Mouse (Mus musculus) kidney, embryonic 15.5 days (tissue): Measurements from ENCODE around the gene Timm8a2. TPM values are rescaled to one million over a fixed set of nuclear protein-coding genes. Genes with fewer than 3 reads are reported as not detected.
"Not testable (repeated sequence)": the region's sequence is repeated elsewhere in the genome, so short reads cannot be mapped to it uniquely, and the experiment has no call there.

ENCODE experiments used
- ATAC-seq: fragments of 200-750 bp; cut with Nextera tagmentation; replicated peaks from 2 replicates; pipeline ENCODE4 v1.8.0; 2017; ENCODE audit warnings: moderate TSS enrichment; ENCODE audit not compliant: low FRiP score
- H3K27ac ChIP-seq: fragments of 300-500 bp; sonication (generic); 2 replicates; pipeline ENCODE4 v1.5.1; 2015; ENCODE audit warnings: mild to moderate bottlenecking, inconsistent platforms
- H3K27me3 ChIP-seq: fragments of 300-500 bp; sonication (generic); 2 replicates; pipeline ENCODE4 v1.6.1; 2015; ENCODE audit warnings: inconsistent platforms
- H3K36me3 ChIP-seq: fragments of 300-500 bp; sonication (generic); 2 replicates; pipeline ENCODE4 v1.6.1; 2015; ENCODE audit warnings: inconsistent platforms
- H3K4me1 ChIP-seq: fragments of 300-500 bp; sonication (generic); 2 replicates; pipeline ENCODE4 v1.6.1; 2015; ENCODE audit warnings: inconsistent platforms
- H3K4me2 ChIP-seq: fragments of 300-500 bp; sonication (generic); 2 replicates; pipeline ENCODE4 v1.6.1; 2015; ENCODE audit warnings: moderate library complexity, mild to moderate bottlenecking, inconsistent platforms
- H3K4me3 ChIP-seq: fragments of 300-500 bp; sonication (generic); replicated peaks from 2 replicates; pipeline ENCODE4 v1.5.1; 2015; ENCODE audit warnings: mild to moderate bottlenecking, inconsistent platforms
- H3K9ac ChIP-seq: fragments of 300-500 bp; sonication (generic); 2 replicates; pipeline ENCODE4 v1.6.1; 2015; ENCODE audit warnings: mild to moderate bottlenecking, inconsistent platforms
- H3K9me3 ChIP-seq: fragments of 300-500 bp; sonication (generic); replicated peaks from 2 replicates; pipeline ENCODE4 v1.6.1; 2016; ENCODE audit warnings: inconsistent platforms
- WGBS: fragments of 180-500 bp; shearing (Covaris S2); methylation state at CpG from one replicate; pipeline ENCODE4 v1.1.7; 2015; ENCODE audit warnings: mixed read lengths; 5-methylcytosine and 5-hydroxymethylcytosine counted together
- polyA plus RNA-seq: library from polyadenylated mRNA; unstranded; fragments of >200 nt; fragmentation: Nextera tagmentation; extraction: Ambion mirVana; gene quantifications from 2 replicates; pipeline ENCODE4 v1.2.1, GENCODE M21; 2015

The Timm8a2 gene
- polyA plus RNA-seq, 1 experiment from 2014 or later, result not detected

DNA sequence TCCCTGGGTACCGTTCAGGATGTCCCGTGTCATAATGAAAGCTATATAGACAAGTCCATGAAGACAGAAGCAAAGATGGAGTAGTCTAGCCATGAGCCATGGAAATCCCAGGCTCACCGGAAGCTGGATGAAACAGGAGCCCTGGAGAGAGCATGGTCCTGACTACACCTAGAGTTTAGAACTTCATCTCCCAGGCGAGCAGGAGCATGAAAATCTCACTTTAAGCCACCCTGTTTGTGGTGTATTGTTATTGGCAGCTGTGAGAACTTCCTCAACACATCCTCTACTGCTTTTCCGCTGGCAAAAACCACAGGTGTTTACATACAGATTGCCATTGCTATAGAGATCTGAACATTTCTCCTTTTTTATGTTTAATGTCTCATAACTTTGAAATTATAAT is 29.1 kb downstream of the Timm8a2 start:
- Histone ChIP-seq H3K4me3 (no peak overlapping the region), H3K4me2 (no peak overlapping the region), H3K4me1 (0 out of 2 replicates have a peak, but pooled peaks cover 2% of the 10 kb centered on the region), H3K36me3 (no peaks in the 10 kb centered on the region), H3K9ac (no peak overlapping the region), H3K9me3 (no peaks in the 10 kb centered on the region), H3K27me3 (no peaks in the 10 kb centered on the region), H3K27ac (no peak overlapping the region)
- WGBS, result 82% methylated on average over 5 of the region's 5 CpGs
- ATAC-seq, result no peak

DNA sequence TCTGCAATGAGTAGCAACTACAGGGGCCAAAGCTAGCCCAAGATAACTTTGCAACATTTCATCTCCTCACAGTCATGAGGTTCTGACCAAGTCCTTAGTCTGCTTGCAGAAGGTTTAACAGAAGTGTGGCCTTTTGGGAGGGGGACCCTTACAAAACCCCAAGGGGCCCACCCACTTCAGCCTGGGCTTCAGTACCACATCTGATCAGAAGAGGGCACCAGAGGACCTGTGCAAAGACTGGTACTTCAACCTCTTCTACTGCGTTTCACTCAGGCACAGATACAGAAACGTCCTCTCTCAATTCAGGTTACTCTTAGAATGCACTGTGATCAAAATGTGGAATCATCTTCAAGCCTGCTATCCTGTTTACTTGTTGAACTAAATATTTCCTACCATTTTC is 30.0 kb downstream of the Timm8a2 start:
- Histone ChIP-seq H3K4me1 (0 out of 2 replicates have a peak, but pooled peaks cover 6% of the 10 kb centered on the region), H3K27ac (no peak overlapping the region), H3K9me3 (no peaks in the 10 kb centered on the region), H3K4me3 (no peak overlapping the region), H3K4me2 (no peak overlapping the region), H3K27me3 (no peaks in the 10 kb centered on the region), H3K9ac (no peak overlapping the region), H3K36me3 (no peaks in the 10 kb centered on the region)
- no peak for ATAC-seq
- WGBS, result 5% methylated on average over 2 of the region's 2 CpGs

DNA sequence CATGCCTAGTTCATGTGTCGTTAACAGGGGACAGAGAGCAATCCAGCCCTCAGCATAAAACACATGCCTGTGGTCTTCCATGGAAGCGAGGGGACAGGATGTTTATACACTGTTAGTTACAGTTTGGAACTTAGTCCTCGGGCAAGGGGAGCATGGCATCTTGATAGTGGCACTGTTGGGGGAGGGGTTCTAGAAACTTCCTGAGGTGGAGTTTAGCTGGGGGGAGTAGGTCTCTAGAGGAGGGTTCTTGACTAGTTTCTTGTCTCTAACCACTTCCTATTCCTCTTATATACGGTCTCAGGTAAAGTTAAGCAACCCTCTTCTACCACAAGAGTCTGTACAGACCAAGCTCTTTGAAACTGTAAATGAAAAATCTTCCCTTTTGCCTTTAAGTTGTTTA is 31.8 kb downstream of the Timm8a2 start:
- 64% methylated on average over 4 of the region's 4 CpGs for WGBS

DNA sequence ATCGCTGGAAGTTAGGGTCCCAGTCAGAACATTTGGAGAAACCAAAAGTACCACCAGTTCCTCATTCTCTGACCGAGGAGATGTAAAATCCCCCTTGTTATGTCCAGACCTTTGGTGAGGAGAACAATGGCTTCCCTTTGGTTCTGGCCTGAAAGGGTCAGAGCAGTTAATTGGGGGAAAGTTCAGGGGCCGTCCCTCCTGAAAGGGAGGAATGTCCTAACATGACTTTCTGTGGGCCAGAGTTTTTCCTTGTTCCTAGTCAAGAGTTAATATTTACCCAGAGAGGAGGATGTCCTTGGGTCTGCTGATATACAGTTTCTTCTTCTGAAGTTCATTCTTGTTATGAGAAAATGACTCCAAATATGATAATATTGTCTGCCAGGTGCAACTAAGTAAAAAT is 33.6 kb downstream of the Timm8a2 start:
- ATAC-seq, H3K4me1 ChIP-seq, H3K27ac ChIP-seq, H3K27me3 ChIP-seq, H3K9ac ChIP-seq, H3K4me3 ChIP-seq, H3K9me3 ChIP-seq, H3K36me3 ChIP-seq, H3K4me2 ChIP-seq: not testable (repeated sequence)
- WGBS, result 67% methylated on average over 3 of the region's 3 CpGs

More for the DNA sequence above, 31.8 kb downstream of the Timm8a2 start:
- Histone ChIP-seq H3K9ac (no peak overlapping the region), H3K27me3 (no peaks in the 10 kb centered on the region), H3K4me2 (no peak overlapping the region), H3K9me3 (no peaks in the 10 kb centered on the region), H3K4me3 (no peak overlapping the region), H3K4me1 (0 out of 2 replicates have a peak, but pooled peaks cover 7% of the 10 kb centered on the region), H3K27ac (no peak overlapping the region), H3K36me3 (no peaks in the 10 kb centered on the region)
- ATAC-seq, result no peak

DNA sequence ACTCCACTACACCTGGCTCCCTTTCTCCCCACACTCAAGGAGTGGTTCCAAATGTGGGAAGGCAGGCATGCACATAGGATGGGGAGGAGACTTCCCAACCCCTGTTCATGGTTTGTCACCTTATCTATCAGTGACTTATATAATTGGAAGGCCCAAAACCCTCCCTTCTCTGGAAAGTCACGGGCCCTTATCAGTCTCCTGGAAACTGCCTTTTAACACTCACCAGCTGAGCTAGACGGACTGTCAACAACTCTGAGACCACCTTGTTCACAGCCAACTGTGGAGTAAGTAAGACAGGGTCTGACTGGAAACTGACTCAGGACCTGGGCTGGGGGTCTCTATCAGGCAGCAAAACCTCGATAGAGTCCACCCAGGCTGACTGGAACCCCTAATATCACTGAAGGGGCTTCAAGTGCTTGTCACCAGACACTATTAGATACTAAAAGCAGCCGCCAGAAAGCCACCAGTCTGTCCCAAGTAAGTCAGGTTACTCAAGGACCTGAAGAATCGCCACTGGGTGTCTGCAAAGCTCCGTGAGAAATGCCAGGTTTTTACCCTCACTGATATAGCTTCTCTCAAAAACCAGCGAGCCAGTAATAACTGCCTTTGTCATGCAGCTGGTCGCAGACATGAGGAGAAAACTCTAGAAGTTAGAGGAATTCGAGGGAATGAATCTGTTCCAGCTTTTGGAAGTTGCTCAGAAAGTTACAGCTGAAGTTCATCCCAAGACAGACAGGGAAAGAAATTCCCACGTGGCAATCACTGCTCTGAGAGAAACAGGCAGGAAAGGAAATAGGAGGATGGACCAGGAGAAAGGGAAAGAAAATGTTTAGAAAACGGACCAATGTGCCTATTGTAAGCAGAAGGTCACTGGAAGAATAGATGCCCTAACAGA is 34.6 kb downstream of the Timm8a2 start:
- Histone ChIP-seq H3K9me3 (no peaks in the 10 kb centered on the region), H3K36me3 (no peaks in the 10 kb centered on the region), H3K9ac (no peak overlapping the region), H3K27me3 (no peaks in the 10 kb centered on the region), H3K27ac (no peak overlapping the region; the same call in 1 of the 2 replicates), H3K4me3 (no peak overlapping the region), H3K4me1 (0 out of 2 replicates have a peak, but pooled peaks cover 7% of the 10 kb centered on the region), H3K4me2 (no peak overlapping the region)
- no peak for ATAC-seq
- WGBS, result 52% methylated on average over 11 of the region's 11 CpGs

DNA sequence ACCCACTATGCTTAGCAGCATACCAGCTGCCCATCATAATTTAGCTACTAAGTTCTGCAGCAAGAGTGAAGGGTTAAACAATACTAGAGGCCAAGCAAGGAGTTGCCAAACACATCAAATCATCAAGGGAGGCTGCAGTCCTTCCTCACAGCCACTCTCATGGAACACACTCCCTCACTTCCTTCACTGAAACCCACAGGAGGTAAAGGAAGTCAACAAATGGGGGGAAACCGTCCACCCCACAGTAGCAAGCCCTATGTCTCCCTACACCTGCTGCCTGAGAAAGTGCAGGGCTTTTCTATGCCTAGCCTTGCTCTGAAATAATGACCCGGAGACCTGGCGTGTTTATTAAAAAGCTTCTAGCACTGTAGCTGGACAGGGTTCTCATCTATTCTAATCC is 35.5 kb downstream of the Timm8a2 start:
- WGBS, result 82% methylated on average over 3 of the region's 3 CpGs
- no peak for ATAC-seq
- H3K4me3 ChIP-seq, result no peak overlapping the region

DNA sequence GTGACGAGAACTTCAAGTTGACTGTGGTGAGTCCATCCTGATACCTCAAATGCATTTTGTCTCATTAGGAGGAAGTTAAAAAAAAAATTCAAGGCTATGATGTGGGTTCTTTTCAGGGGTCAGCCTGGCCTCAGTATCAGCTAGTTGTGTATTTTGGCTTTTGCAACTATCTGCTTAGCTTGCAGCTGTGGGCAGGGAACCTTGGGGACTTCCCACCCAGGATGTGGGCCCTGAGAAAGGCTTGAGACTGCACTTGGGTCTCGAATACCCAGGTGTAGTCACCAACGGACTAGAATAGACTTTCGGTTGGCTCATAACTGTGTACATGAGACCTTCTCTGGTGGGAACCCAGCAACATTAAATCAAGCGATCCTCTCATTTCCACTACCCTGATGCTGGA is 38.9 kb downstream of the Timm8a2 start:
- no peak overlapping the region for H3K27ac ChIP-seq
- no peak for ATAC-seq
- H3K9ac ChIP-seq, result no peak overlapping the region
- no peaks in the 10 kb centered on the region for H3K9me3 ChIP-seq
- no peak overlapping the region for H3K4me3 ChIP-seq
- 0 out of 2 replicates have a peak, but pooled peaks cover 7% of the 10 kb centered on the region for H3K4me1 ChIP-seq
- H3K27me3 ChIP-seq, result no peaks in the 10 kb centered on the region
- no peak overlapping the region for H3K4me2 ChIP-seq
- WGBS, result 91% methylated on average over 5 of the region's 5 CpGs
- no peaks in the 10 kb centered on the region for H3K36me3 ChIP-seq

More for the DNA sequence above, 35.5 kb downstream of the Timm8a2 start:
- Histone ChIP-seq H3K4me1 (0 out of 2 replicates have a peak, but pooled peaks cover 7% of the 10 kb centered on the region), H3K36me3 (no peaks in the 10 kb centered on the region), H3K27me3 (no peaks in the 10 kb centered on the region), H3K9ac (no peak overlapping the region), H3K27ac (no peak overlapping the region), H3K9me3 (no peaks in the 10 kb centered on the region), H3K4me2 (no peak overlapping the region)

DNA sequence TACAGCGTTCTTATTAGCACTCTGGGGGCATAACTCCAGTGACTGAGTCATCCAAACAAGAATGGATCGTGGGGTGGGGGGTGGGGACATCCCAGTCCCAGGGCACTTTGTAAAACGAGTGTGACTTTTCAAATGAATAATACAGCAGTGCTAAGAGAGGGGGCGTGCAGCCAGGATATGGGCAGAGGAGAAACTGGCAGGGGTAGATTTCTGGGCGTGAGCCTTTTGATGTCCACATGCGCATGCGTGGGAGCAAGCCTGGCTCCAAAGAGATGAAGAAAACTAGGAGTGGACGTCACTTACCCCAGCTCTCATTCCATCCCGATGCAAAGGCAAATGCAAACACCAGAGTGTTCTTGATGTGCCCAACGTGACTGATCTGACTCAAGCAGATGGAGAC is 39.9 kb downstream of the Timm8a2 start:
- Histone ChIP-seq H3K9me3 (no peaks in the 10 kb centered on the region), H3K4me3 (no peak overlapping the region), H3K4me2 (no peak overlapping the region), H3K27ac (no peak overlapping the region), H3K9ac (no peak overlapping the region), H3K27me3 (no peaks in the 10 kb centered on the region), H3K36me3 (no peaks in the 10 kb centered on the region), H3K4me1 (0 out of 2 replicates have a peak, but pooled peaks cover 3% of the 10 kb centered on the region)
- whole genome bisulfite sequencing, result 66% methylated on average over 10 of the region's 10 CpGs
- no peak for ATAC-seq

DNA sequence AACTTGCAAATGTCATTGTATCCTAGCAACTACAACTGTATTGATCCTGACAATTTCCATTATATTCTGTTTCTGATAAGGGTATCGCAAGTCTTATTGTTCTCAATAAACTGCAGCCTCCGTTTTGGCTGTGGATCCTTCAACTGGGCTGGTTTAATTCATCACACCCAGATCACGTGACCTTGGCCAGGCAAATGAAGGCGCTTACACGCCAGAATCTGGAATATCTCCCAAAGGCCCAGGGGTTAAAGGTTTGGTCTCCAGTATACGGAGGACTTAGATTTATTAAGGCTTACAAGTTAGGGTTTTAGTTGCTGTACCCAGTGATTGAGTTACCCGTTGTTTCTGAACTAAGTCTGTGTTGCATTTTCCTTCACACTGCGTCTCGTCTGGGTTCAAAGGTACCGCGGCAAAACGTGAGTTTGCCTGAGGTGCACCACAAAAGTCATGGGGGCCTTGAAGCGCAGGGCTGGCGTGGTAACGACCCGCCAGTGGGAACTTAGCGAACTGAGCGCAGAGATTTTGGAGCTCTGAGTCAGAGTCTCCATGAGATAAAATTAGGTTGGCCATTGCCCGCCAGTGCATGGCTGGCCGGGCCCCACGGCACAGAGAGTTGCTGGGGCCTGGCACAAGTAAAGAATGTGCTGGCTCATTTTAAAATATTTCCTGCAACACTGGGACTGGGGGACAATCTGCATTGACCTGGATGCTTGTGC is 41.2 kb downstream of the Timm8a2 start:
- WGBS, result 85% methylated on average over 21 of the region's 21 CpGs
- Histone ChIP-seq H3K9ac (no peak overlapping the region), H3K4me2 (no peak overlapping the region), H3K4me1 (no peaks in the 10 kb centered on the region), H3K27ac (no peak overlapping the region), H3K36me3 (no peaks in the 10 kb centered on the region), H3K9me3 (no peaks in the 10 kb centered on the region), H3K27me3 (no peaks in the 10 kb centered on the region), H3K4me3 (no peak overlapping the region)
- no peak for ATAC-seq

DNA sequence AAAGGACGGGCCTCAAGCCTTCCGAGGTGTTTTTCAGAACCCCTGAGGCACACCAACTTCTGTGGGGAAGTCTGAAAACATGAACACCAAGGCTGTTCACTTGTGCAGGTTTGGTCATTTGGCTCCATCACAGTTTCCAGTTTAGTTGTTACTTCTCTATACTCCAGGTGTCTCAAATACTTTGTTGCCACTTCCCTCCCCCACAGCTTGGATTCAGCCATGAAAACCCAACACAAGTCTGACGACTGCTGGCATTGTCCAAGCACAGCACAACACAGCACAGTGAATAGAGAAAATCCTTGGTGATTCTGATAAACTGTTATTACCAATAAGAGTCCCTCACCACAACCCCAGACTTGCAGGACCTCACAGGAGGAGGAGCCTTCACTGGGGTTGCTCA is 42.5 kb downstream of the Timm8a2 start:
- H3K4me2 ChIP-seq, result no peak overlapping the region
- H3K27me3 ChIP-seq, result no peaks in the 10 kb centered on the region
- H3K4me1 ChIP-seq, result no peaks in the 10 kb centered on the region
- H3K27ac ChIP-seq, result no peak overlapping the region
- ATAC-seq, result no peak
- H3K9me3 ChIP-seq, result no peaks in the 10 kb centered on the region
- WGBS, result 81% methylated on average over 3 of the region's 3 CpGs
- H3K36me3 ChIP-seq, result no peaks in the 10 kb centered on the region
- H3K4me3 ChIP-seq, result no peak overlapping the region
- no peak overlapping the region for H3K9ac ChIP-seq

DNA sequence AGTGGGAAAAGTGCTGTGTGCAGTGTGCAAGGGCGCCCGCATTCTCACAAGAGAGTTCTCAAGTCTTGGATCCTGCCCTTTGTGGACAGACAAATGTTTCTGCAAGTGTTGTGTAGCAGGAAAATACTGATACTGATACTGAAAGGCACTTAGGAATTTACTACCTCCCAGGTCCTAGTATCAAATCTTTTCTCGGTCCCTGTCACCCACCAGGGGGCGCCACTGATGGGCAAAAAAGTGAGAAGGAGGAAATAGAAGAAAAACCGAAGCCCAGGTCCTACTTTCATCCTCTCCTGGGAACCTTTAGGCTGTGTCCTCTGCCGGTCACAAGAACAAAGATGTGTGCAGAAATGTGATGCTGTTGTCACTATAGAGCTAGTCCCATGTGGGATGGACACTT is 45.0 kb downstream of the Timm8a2 start:
- Histone ChIP-seq H3K27ac (no peak overlapping the region), H3K4me2 (no peak overlapping the region), H3K9ac (no peak overlapping the region), H3K27me3 (no peaks in the 10 kb centered on the region), H3K4me3 (no peak overlapping the region), H3K36me3 (no peaks in the 10 kb centered on the region), H3K9me3 (no peaks in the 10 kb centered on the region), H3K4me1 (no peaks in the 10 kb centered on the region)
- no peak for ATAC-seq
- 52% methylated on average over 6 of the region's 6 CpGs for WGBS

DNA sequence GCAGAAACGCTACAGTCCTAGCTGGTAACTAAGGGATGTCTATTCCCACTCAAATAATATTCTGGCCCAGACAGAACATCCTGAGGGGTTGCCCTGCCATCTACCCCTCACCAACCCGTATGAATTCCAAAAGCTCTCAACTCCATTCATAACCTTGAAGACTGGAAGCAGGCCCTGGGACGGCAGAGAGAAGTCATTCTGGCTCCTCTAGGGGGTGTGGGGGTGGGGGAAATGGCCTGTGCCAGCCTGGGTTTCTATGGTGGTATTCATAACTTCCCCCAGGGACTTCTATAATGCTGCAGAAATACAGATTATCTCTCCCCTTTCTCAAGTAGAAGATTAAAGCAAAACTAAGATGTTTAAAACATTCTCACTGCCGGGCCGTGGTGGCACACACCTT is 45.4 kb downstream of the Timm8a2 start:
- Histone ChIP-seq H3K27me3 (no peaks in the 10 kb centered on the region), H3K4me2 (no peak overlapping the region), H3K4me3 (no peak overlapping the region), H3K9me3 (0 out of 2 replicates have a peak, but pooled peaks cover 3% of the 10 kb centered on the region), H3K4me1 (no peaks in the 10 kb centered on the region), H3K36me3 (no peaks in the 10 kb centered on the region), H3K27ac (no peak overlapping the region), H3K9ac (no peak overlapping the region)
- WGBS, result 84% methylated on average over 5 of the region's 5 CpGs
- no peak for ATAC-seq
